Mouse (Mus musculus) liver, embryonic 12.5 days (tissue): Measurements from ENCODE around the gene Fnbp1. TPM values are rescaled to one million over a fixed set of nuclear protein-coding genes. Genes with fewer than 3 reads are reported as not detected.

Source experiments
- ATAC-seq: fragments of 200-750 bp; cut with Nextera tagmentation; 2 replicates; pipeline ENCODE4 v1.8.0; 2017; ENCODE audit warnings: moderate number of reproducible peaks, mild to moderate bottlenecking, moderate library complexity
- H3K27ac ChIP-seq: fragments of 300-500 bp; sonication (generic); 2 replicates; pipeline ENCODE4 v1.5.1; 2016; ENCODE audit warnings: mild to moderate bottlenecking
- H3K27me3 ChIP-seq: fragments of 300-500 bp; sonication (generic); replicated peaks from 2 replicates; pipeline ENCODE4 v1.6.1; 2016; ENCODE audit warnings: mild to moderate bottlenecking, moderate library complexity
- H3K36me3 ChIP-seq: fragments of 300-500 bp; sonication (generic); 2 replicates; pipeline ENCODE4 v1.6.1; 2016; ENCODE audit warnings: mild to moderate bottlenecking, moderate library complexity
- H3K4me1 ChIP-seq: fragments of 300-500 bp; sonication (generic); 2 replicates; pipeline ENCODE4 v1.6.1; 2016
- H3K4me2 ChIP-seq: fragments of 300-500 bp; sonication (generic); 2 replicates; pipeline ENCODE4 v1.6.1; 2016; ENCODE audit warnings: mild to moderate bottlenecking, moderate library complexity
- H3K4me3 ChIP-seq: fragments of 300-500 bp; sonication (generic); 2 replicates; pipeline ENCODE4 v1.5.1; 2016; ENCODE audit warnings: mild to moderate bottlenecking, moderate library complexity
- H3K9ac ChIP-seq: fragments of 300-500 bp; sonication (generic); 2 replicates; pipeline ENCODE4 v1.6.1; 2016; ENCODE audit warnings: mild to moderate bottlenecking, moderate library complexity
- H3K9me3 ChIP-seq: fragments of 300-500 bp; sonication (generic); replicated peaks from 2 replicates; pipeline ENCODE4 v1.6.1; 2016; ENCODE audit warnings: mild to moderate bottlenecking, moderate library complexity
- WGBS: fragments of 180-500 bp; shearing (Covaris S2); methylation state at CpG from one replicate; pipeline ENCODE4 v1.1.7; 2016; ENCODE audit not compliant: insufficient replicate concordance; 5-methylcytosine and 5-hydroxymethylcytosine counted together
- polyA plus RNA-seq: library from polyadenylated mRNA; unstranded; fragments of >200 nt; fragmentation: Nextera tagmentation; extraction: Ambion mirVana; gene quantifications from 2 replicates; pipeline ENCODE4 v1.2.1, GENCODE M21; 2016

Fnbp1 gene
- polyA plus RNA-seq, 1 experiment from 2014 or later: 11.1 TPM

GRCm38 (mm10) chr2:31058443-31058842, 83.4 kb downstream of the Fnbp1 start:
- no peak overlapping the region for H3K27ac ChIP-seq
- no peak overlapping the region for H3K4me3 ChIP-seq
- no peak overlapping the region for H3K9ac ChIP-seq
- ATAC-seq: no peak
- H3K4me1 ChIP-seq: peaks cover 31% of the 10 kb centered on the region
- H3K27me3 ChIP-seq: no peaks in the 10 kb centered on the region
- 83% methylated on average over 4 of the region's 4 CpGs for WGBS
- peaks cover 57% of the 10 kb centered on the region for H3K36me3 ChIP-seq
- no peak overlapping the region for H3K4me2 ChIP-seq
- 0 out of 2 replicates have a peak, but pooled peaks cover 6% of the 10 kb centered on the region for H3K9me3 ChIP-seq

- Histone ChIP-seq H3K9me3 (0 out of 2 replicates have a peak, but pooled peaks cover 6% of the 10 kb centered on the region), H3K27ac (no peak overlapping the region), H3K9ac (no peak overlapping the region), H3K4me3 (no peak overlapping the region), H3K4me2 (no peak overlapping the region), H3K4me1 (peaks cover 26% of the 10 kb centered on the region), H3K36me3 (peaks cover 61% of the 10 kb centered on the region), H3K27me3 (no peaks in the 10 kb centered on the region)
- WGBS: 77% methylated on average over 6 of the region's 6 CpGs
- no peak for ATAC-seq
These were observed 84.1 kb downstream of the Fnbp1 start for GRCm38 (mm10) chr2:31057549-31058177.

GRCm38 (mm10) chr2:31056070-31056469, 85.7 kb downstream of the Fnbp1 start:
- Histone ChIP-seq H3K27ac (no peak overlapping the region), H3K36me3 (peaks cover 77% of the 10 kb centered on the region), H3K4me2 (no peak overlapping the region), H3K27me3 (no peaks in the 10 kb centered on the region), H3K4me3 (no peak overlapping the region), H3K9ac (no peak overlapping the region), H3K4me1 (peaks cover 10% of the 10 kb centered on the region), H3K9me3 (0 out of 2 replicates have a peak, but pooled peaks cover 6% of the 10 kb centered on the region)
- no peak for ATAC-seq
- 85% methylated on average over 3 of the region's 3 CpGs for WGBS

GRCm38 (mm10) chr2:31053851-31054340, 87.9 kb downstream of the Fnbp1 start:
- 80% methylated on average over 11 of the region's 11 CpGs for WGBS

DNA sequence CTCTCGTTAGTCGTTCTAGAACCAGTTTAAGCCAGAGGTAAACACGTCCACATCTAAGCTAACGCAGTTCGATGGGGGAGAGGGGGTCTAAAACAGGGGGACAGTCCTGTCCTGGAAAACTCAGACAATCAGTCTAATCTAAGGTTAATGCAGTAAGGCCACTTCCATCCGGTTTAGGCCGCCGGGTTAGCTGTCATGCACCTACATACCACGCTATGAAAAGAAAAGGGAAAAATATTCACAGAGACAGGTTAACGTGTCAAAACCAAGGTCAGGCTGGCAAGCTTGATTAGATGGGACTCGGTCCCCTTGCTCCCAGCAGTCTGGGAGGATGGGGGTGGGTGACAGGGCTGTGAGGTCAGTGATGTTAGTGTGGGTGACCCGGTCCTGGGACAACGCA, 88.4 kb downstream of the Fnbp1 start:
- H3K27me3 ChIP-seq: no peaks in the 10 kb centered on the region
- 80% methylated on average over 13 of the region's 13 CpGs for WGBS
- H3K27ac ChIP-seq: no peak overlapping the region
- H3K9me3 ChIP-seq: 0 out of 2 replicates have a peak, but pooled peaks cover 6% of the 10 kb centered on the region
- no peak for ATAC-seq
- H3K4me3 ChIP-seq: no peak overlapping the region
- H3K4me1 ChIP-seq: peaks cover 5% of the 10 kb centered on the region
- no peak overlapping the region for H3K9ac ChIP-seq
- peaks cover 79% of the 10 kb centered on the region for H3K36me3 ChIP-seq
- no peak overlapping the region for H3K4me2 ChIP-seq

More at GRCm38 (mm10) chr2:31053851-31054340, 87.9 kb downstream of the Fnbp1 start:
- peaks cover under 1% of the 10 kb centered on the region for H3K4me1 ChIP-seq
- 0 out of 2 replicates have a peak, but pooled peaks cover 6% of the 10 kb centered on the region for H3K9me3 ChIP-seq
- no peak overlapping the region for H3K27ac ChIP-seq
- H3K27me3 ChIP-seq: no peaks in the 10 kb centered on the region
- H3K36me3 ChIP-seq: peaks cover 79% of the 10 kb centered on the region
- ATAC-seq: no peak
- no peak overlapping the region for H3K4me2 ChIP-seq
- no peak overlapping the region for H3K4me3 ChIP-seq
- no peak overlapping the region for H3K9ac ChIP-seq

DNA sequence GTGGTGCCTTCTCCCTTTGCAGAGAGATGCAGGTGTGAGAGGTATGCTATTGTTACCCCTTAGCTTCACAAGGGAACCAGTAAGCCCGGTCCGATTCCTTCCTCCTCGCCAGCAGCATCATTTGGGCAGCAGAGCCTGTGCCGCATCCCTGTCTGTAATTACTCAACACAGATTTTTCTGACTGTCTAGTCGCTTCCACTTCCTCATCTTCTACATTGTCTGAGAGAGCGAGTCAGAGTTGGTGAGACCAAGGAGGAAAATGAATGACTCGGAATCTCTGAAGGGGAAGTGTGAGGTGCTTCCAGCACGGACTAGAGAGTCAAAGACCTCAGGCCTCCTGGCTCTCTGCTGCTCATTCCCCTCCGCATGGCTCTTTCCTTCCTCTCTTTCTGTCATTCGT, 89.4 kb downstream of the Fnbp1 start:
- H3K9me3 ChIP-seq: 0 out of 2 replicates have a peak, but pooled peaks cover 6% of the 10 kb centered on the region
- H3K4me3 ChIP-seq: no peak overlapping the region
- H3K4me1 ChIP-seq: peaks cover 11% of the 10 kb centered on the region
- WGBS: 77% methylated on average over 10 of the region's 10 CpGs
- peaks cover 69% of the 10 kb centered on the region for H3K36me3 ChIP-seq
- H3K27me3 ChIP-seq: no peaks in the 10 kb centered on the region
- H3K4me2 ChIP-seq: no peak overlapping the region
- no peak for ATAC-seq
- no peak overlapping the region for H3K27ac ChIP-seq
- H3K9ac ChIP-seq: no peak overlapping the region

DNA sequence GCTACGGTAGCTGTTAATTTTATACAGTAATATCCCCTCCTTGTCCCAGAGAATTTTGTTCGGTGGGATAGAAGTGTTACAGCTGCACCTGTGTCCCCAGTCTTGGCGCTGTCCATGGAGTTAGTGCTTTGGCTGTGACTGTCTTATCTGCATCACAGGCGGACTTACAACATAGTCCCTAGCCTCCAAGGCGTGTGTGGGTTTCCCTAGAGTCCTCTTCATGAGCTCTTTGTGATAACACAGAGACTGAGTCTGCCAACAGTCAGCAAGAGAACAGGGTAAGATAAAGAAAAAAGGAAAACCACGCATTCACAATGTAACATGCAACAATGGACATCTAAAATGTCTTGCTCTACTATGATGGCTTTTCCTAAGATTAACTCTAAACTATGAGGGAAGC, 93.8 kb downstream of the Fnbp1 start:
- H3K27ac ChIP-seq: no peak overlapping the region

DNA sequence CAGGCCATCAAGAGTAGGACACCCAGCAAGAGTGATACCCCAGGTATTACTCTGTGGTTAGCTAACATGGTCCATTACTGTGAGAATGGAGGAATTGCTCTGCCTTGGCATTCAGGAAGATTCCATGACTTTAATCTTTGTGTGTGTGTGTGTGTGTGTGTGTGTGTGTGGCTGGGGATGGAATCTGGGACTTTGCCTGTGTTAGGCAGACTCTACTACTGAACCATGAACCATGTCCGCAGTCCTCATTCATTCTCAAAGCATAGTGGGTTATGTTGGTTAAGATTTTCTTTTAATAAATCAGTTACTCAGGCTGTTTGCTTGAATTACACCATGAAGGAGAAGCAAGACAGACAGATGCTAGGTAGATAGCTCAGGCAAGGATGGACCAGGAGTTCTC, 98.0 kb downstream of the Fnbp1 start:
- Histone ChIP-seq H3K27ac (no peak overlapping the region), H3K4me3 (no peak overlapping the region), H3K27me3 (no peaks in the 10 kb centered on the region), H3K9me3 (peaks cover 4% of the 10 kb centered on the region; the same call in 1 of the 2 replicates), H3K9ac (no peak overlapping the region), H3K36me3 (peaks cover 47% of the 10 kb centered on the region), H3K4me1 (peaks cover 10% of the 10 kb centered on the region), H3K4me2 (no peak overlapping the region)
- WGBS: 64% methylated on average over 1 of the region's 1 CpGs
- no peak for ATAC-seq

More for the DNA sequence above, 93.8 kb downstream of the Fnbp1 start:
- peaks cover 43% of the 10 kb centered on the region for H3K36me3 ChIP-seq
- H3K4me2 ChIP-seq: no peak overlapping the region
- H3K4me3 ChIP-seq: no peak overlapping the region
- no peak overlapping the region for H3K9ac ChIP-seq
- WGBS: 28% methylated on average over 6 of the region's 6 CpGs
- no peaks in the 10 kb centered on the region for H3K9me3 ChIP-seq
- no peaks in the 10 kb centered on the region for H3K27me3 ChIP-seq
- peak; percentile 51; the same call in 1 of the 2 replicates for ATAC-seq
- peaks cover 11% of the 10 kb centered on the region for H3K4me1 ChIP-seq

GRCm38 (mm10) chr2:31042881-31043280, 98.9 kb downstream of the Fnbp1 start:
- Histone ChIP-seq H3K4me2 (no peak overlapping the region), H3K27me3 (no peaks in the 10 kb centered on the region), H3K9ac (no peak overlapping the region), H3K4me1 (peaks cover 3% of the 10 kb centered on the region), H3K27ac (no peak overlapping the region), H3K4me3 (no peak overlapping the region), H3K9me3 (peaks cover 4% of the 10 kb centered on the region; the same call in 1 of the 2 replicates), H3K36me3 (peaks cover 52% of the 10 kb centered on the region)
- 79% methylated on average over 6 of the region's 6 CpGs for WGBS
- no peak for ATAC-seq

DNA sequence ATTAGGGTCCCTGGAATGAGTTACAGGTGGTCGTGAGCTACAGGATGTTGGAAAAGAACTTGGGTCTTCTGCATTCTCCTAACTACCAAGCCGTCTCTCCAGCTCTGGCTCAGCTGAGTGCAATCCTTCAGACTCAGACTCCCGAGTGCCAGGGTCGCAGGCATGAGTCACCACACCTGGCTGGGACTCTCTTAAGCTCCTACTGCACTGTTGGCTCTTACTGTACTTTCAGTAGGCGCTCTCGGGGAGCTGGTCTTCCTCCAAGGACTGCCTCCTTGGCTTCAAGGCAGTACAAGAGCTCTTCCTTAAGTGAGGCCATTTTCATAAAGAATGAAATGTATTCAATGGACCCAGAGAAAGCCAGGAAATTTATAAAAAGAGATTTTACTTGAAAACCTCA, 100.4 kb downstream of the Fnbp1 start:
- ATAC-seq: no peak
- Histone ChIP-seq H3K9ac (no peak overlapping the region), H3K36me3 (peaks cover 57% of the 10 kb centered on the region), H3K4me2 (no peak overlapping the region), H3K4me1 (no peaks in the 10 kb centered on the region), H3K4me3 (no peak overlapping the region), H3K9me3 (peaks cover 4% of the 10 kb centered on the region; the same call in 1 of the 2 replicates), H3K27me3 (no peaks in the 10 kb centered on the region), H3K27ac (no peak overlapping the region)
- WGBS: 81% methylated on average over 6 of the region's 6 CpGs

- Histone ChIP-seq H3K36me3 (peaks cover 61% of the 10 kb centered on the region), H3K4me1 (no peaks in the 10 kb centered on the region), H3K4me3 (no peak overlapping the region), H3K27ac (no peak overlapping the region), H3K4me2 (no peak overlapping the region), H3K27me3 (no peaks in the 10 kb centered on the region), H3K9me3 (peaks cover 4% of the 10 kb centered on the region; the same call in 1 of the 2 replicates), H3K9ac (no peak overlapping the region)
- ATAC-seq: no peak
- WGBS: 73% methylated on average over 3 of the region's 3 CpGs
These were observed 101.3 kb downstream of the Fnbp1 start for GRCm38 (mm10) chr2:31040487-31040886.

- no peak for ATAC-seq
- H3K4me3 ChIP-seq: no peak overlapping the region
- no peak overlapping the region for H3K9ac ChIP-seq
- peaks cover 4% of the 10 kb centered on the region; the same call in 1 of the 2 replicates for H3K9me3 ChIP-seq
- no peaks in the 10 kb centered on the region for H3K4me1 ChIP-seq
- no peak overlapping the region for H3K4me2 ChIP-seq
- no peak overlapping the region for H3K27ac ChIP-seq
- no peaks in the 10 kb centered on the region for H3K27me3 ChIP-seq
- H3K36me3 ChIP-seq: peaks cover 65% of the 10 kb centered on the region
- 85% methylated on average over 3 of the region's 3 CpGs for WGBS
These were observed 101.8 kb downstream of the Fnbp1 start for GRCm38 (mm10) chr2:31040043-31040442.
